Mouse (Mus musculus) olfactory bulb, adult 2 months (tissue): ENCODE data around the gene Ssbp4.

ENCODE experiments used
- CTCF ChIP-seq: fragments of 200-500 bp; IDR thresholded peaks from 2 replicates; pipeline ENCODE4 v1.5.1; 2012; ENCODE audit warnings: low read depth, mild to moderate bottlenecking, low read length, moderate library complexity; ENCODE audit not compliant: insufficient read depth
- POLR2A ChIP-seq: fragments of 200-500 bp; IDR thresholded peaks from 2 replicates; pipeline ENCODE4 v1.6.1; 2012; ENCODE audit warnings: mild to moderate bottlenecking, low read depth, low read length, moderate library complexity; ENCODE audit not compliant: insufficient read depth

GRCm38 (mm10) chr8:70627041-70627440 is 18.4 kb upstream of the Ssbp4 start:
- TF ChIP-seq CTCF (no peak), POLR2A (no peak)
